12 mouse cellular contexts compared by ENCODE assay signal in genomic region chr9:120961466-120961865, GRCm38 (mm10). TPM values are rescaled to one million over a fixed set of nuclear protein-coding genes. Genes with fewer than 3 reads are reported as not detected.
DNase-seq lines count a peak whose midpoint lies in the region; ATAC-seq and TF ChIP-seq lines count a peak whose summit lies in the region.
"Had no signal": no experiment of that assay in that cellular context is flagged by ENCODE, and none has a peak within 500 bp of the region (broad histone marks: within the 10 kb centered on the region; RNA-seq: fewer than 3 reads in every experiment).

No protein-coding gene starts in this region.

- H3K36me3 ChIP-seq in heart, adult 2 months (ENCODE audit: control insufficient read depth, insufficient read depth, low read length): peaks cover 23% of the 10 kb centered on the region
- peaks cover 100% of the 10 kb centered on the region for H3K36me3 ChIP-seq in liver, embryonic 12.5 days

- no peak overlapping the region for H3K9ac ChIP-seq in heart, adult 2 months (ENCODE audit: low read depth, low read length)
- H3K9ac ChIP-seq in liver, embryonic 12.5 days: peak overlapping the region; percentile 17; the same call in 1 of the 2 replicates
- H3K9ac ChIP-seq: hindbrain, embryonic 15.5 days had no signal

- TF ChIP-seq CTCF in heart, adult 2 months (IDR thresholded peaks at IDR 0.05): no peak

- H3K9me3 ChIP-seq in liver, embryonic 12.5 days (replicated peaks): no peaks in the 10 kb centered on the region
- H3K9me3 ChIP-seq: hindbrain, embryonic 15.5 days had no signal

- TF ChIP-seq POLR2A in heart, adult 2 months (IDR thresholded peaks at IDR 0.05; ENCODE audit: insufficient read depth, low read depth, low read length): no peak

- intact Hi-C loops in heart, adult 2 months (cut with DNase I): loop anchor here (2.0 kb wide), 1 partner anchor 25 kb away; no protein-coding TSS in a partner anchor
- intact Hi-C loops in heart, postnatal 36 days (cut with DNase I): loop anchor here (2.0 kb wide), 1 partner anchor 27 kb away; no protein-coding TSS in a partner anchor

- H3K27me3 ChIP-seq in heart, adult 2 months (ENCODE audit: control insufficient read depth, insufficient read depth, low read length): no peaks in the 10 kb centered on the region
- H3K27me3 ChIP-seq in liver, embryonic 12.5 days (replicated peaks): no peaks in the 10 kb centered on the region
- H3K27me3 ChIP-seq: hindbrain, embryonic 15.5 days had no signal

- H3K4me3 ChIP-seq in heart, adult 2 months: no peak overlapping the region
- no peak overlapping the region for H3K4me3 ChIP-seq in liver, embryonic 12.5 days
- H3K4me3 ChIP-seq: hindbrain, embryonic 15.5 days had no signal

- H3K27ac ChIP-seq in heart, adult 2 months: peak overlapping the region; percentile 60
- peak overlapping the region; percentile 57 for H3K27ac ChIP-seq in liver, embryonic 12.5 days

- H3K4me1 ChIP-seq in heart, adult 2 months (ENCODE audit: control insufficient read depth, insufficient read depth, low read length): peaks cover 16% of the 10 kb centered on the region
- peaks cover 38% of the 10 kb centered on the region for H3K4me1 ChIP-seq in liver, embryonic 12.5 days

- WGBS in heart, adult 2 months: 17% methylated on average over 3 of the region's 3 CpGs
- 62% methylated on average over 3 of the region's 3 CpGs for whole genome bisulfite sequencing in liver, embryonic 12.5 days (ENCODE audit: insufficient replicate concordance)

- ATAC-seq in liver, embryonic 12.5 days: no peak
- ATAC-seq in megakaryocyte progenitor cell, adult 5-6 weeks (replicated peaks; ENCODE audit: poor library complexity): no peak

- DNase-seq in heart, adult 2 months: no peak
- no peak for DNase-seq in heart, postnatal 36 days
- no peak for DNase-seq in liver
- peak; percentile 36 for DNase-seq in induced T-regulatory cell, adult 2 months (ENCODE audit: low read depth)
- peak; percentile 48 to 58 for DNase-seq in thymus, postnatal 10 days (ENCODE audit: low spot score in 2 of 2)
- DNase-seq in lung, postnatal 14 days: no peak
- DNase-seq: cerebellum, adult 9-10 months; lung, adult 2 months; retina, postnatal 1 day had no signal

- no peak overlapping the region for H3K4me2 ChIP-seq in liver, embryonic 12.5 days
- H3K4me2 ChIP-seq: hindbrain, embryonic 15.5 days had no signal

- no peak for TF ChIP-seq EP300 in heart, adult 2 months (IDR thresholded peaks at IDR 0.05; ENCODE audit: insufficient read depth, low read depth, low read length)

- H3K79me2 ChIP-seq in heart, adult 2 months (replicated peaks; ENCODE audit: control insufficient read depth, insufficient read depth, low read length): no peaks in the 10 kb centered on the region

RNA-seq across cellular contexts. Expression of gene Ctnnb1, which starts 32.5 kb away (rescaled TPM):
- 100 to 1,000 TPM; 382 to 431 TPM for total RNA-seq in heart, adult 2 months (2021)
- 138 and 180 TPM in 2 replicates for polyA plus RNA-seq in heart, adult 2 months (2012; rRNA removed)
- 100 to 1,000 TPM; 454 to 475 TPM for total RNA-seq in heart, postnatal 36 days (2021)
- 158 and 161 TPM in 2 replicates for polyA plus RNA-seq in liver, embryonic 12.5 days (2016; fragmentation: Nextera tagmentation; extraction: Ambion mirVana)
- total RNA-seq in megakaryocyte progenitor cell, adult 5-6 weeks (2015): 308 and 319 TPM in 2 replicates
- 339 and 406 TPM in 2 replicates for total RNA-seq in megakaryocyte progenitor cell, adult 5-6 weeks (2017)

Comparison
In these comparisons a context has a peak if more than half of its experiments do, and no peak if none do; other contexts are left out.
1. DNase-seq: peak in induced T-regulatory cell, adult 2 months (single experiment) and thymus, postnatal 10 days (2 of 2); none in heart, adult 2 months (0 of 2), heart, postnatal 36 days (0 of 2), liver (single experiment) and lung, postnatal 14 days (single experiment).